Comparison of ENCODE assay signal across 8 mouse cellular contexts in genomic region chr11:59633037-59633436, GRCm38 (mm10). TPM values are rescaled to one million over a fixed set of nuclear protein-coding genes. Genes with fewer than 3 reads are reported as not detected.
DNase-seq lines count a peak whose midpoint lies in the region; TF ChIP-seq lines count a peak whose summit lies in the region.

No protein-coding gene starts in this region.

- WGBS in cerebellum, adult 2 months = 23% methylated on average over 5 of the region's 5 CpGs

- no peak overlapping the region for H3K9ac ChIP-seq in MEL (ENCODE audit: control insufficient read depth, low read depth, low read length, poor library complexity, severe bottlenecking)

- intact Hi-C loops in gastrocnemius, postnatal 36 days (cut with DNase I) = loop anchor here (2.0 kb wide), 1 partner anchor 100 kb away; no protein-coding TSS in a partner anchor
- intact Hi-C loops in left cerebral cortex, postnatal 14 days (cut with DNase I) = no loop called here

- DNase-seq in kidney, adult 9 months = peak; percentile 59
- DNase-seq in kidney, adult 11 months = no peak
- DNase-seq in MEL (ENCODE audit: low read depth, low spot score) = peak; percentile 87
- peak; percentile 30 to 53 for DNase-seq in cerebellum, adult 2 months
- peak; percentile 43 to 57 for DNase-seq in gastrocnemius, postnatal 36 days
- DNase-seq in left cerebral cortex, postnatal 14 days (ENCODE audit: low spot score in 2 of 2) = peak; percentile 45 to 67
- peak; percentile 42 to 67 for DNase-seq in natural killer cell, adult 2 months (ENCODE audit: low spot score in 2 of 2)
- DNase-seq in thymus, postnatal 25 days = peak; percentile 61

- TF ChIP-seq RAD21 in MEL (IDR thresholded peaks at IDR 0.05; ENCODE audit: low read depth, low read length) = peak; percentile 71

- TF ChIP-seq EP300 in MEL (IDR thresholded peaks at IDR 0.05; ENCODE audit: low read depth in 1 of 2, low read length in 2 of 2) = no peak

- TF ChIP-seq POLR2A in MEL (IDR thresholded peaks at IDR 0.05; ENCODE audit: control insufficient read depth in 1 of 2, insufficient read depth in 1 of 2, low read depth in 1 of 2, low read length in 2 of 2, poor library complexity in 1 of 2) = peak in 1 of 2 experiments; percentile 28; a peak in 1 of 4 replicates
- no peak for TF ChIP-seq POLR2A in cerebellum, adult 2 months (IDR thresholded peaks at IDR 0.05; ENCODE audit: borderline replicate concordance, insufficient read depth, low read length)

- no peaks in the 10 kb centered on the region for H3K79me2 ChIP-seq in MEL (ENCODE audit: control insufficient read depth, insufficient read depth, low read length, poor library complexity)

- H3K36me3 ChIP-seq in MEL (ENCODE audit: control insufficient read depth in 1 of 2, insufficient read depth in 2 of 2, low read length in 2 of 2) = peaks cover 0 to 19% of the 10 kb centered on the region in 2 experiments; a peak in 2 of 4 replicates

- peaks cover 0 to 3% of the 10 kb centered on the region in 2 experiments; a peak in 2 of 4 replicates for H3K27me3 ChIP-seq in MEL (ENCODE audit: control insufficient read depth in 1 of 2, insufficient read depth in 2 of 2, low read length in 2 of 2)
- H3K27me3 ChIP-seq in cerebellum, adult 2 months (ENCODE audit: control insufficient read depth, insufficient read depth, low read length) = no peaks in the 10 kb centered on the region

- H3K4me1 ChIP-seq in MEL (ENCODE audit: control insufficient read depth in 1 of 2, insufficient read depth in 2 of 2, low read length in 2 of 2) = peaks cover 8 to 24% of the 10 kb centered on the region in 2 experiments
- H3K4me1 ChIP-seq in cerebellum, adult 2 months (ENCODE audit: control insufficient read depth, insufficient read depth, low read length) = peaks cover 7% of the 10 kb centered on the region

- no peaks in the 10 kb centered on the region for H3K9me3 ChIP-seq in MEL (replicated peaks; ENCODE audit: insufficient read depth, low read length)

- H3K27ac ChIP-seq in MEL (ENCODE audit: control insufficient read depth, low read depth, low read length) = no peak overlapping the region
- no peak overlapping the region for H3K27ac ChIP-seq in cerebellum, adult 2 months (ENCODE audit: insufficient read depth, low read length)

- peak in 2 of 3 experiments; percentile 93 to 99 for TF ChIP-seq CTCF in MEL (IDR thresholded peaks at IDR 0.05 in 2 of 3, conservative IDR thresholded peaks at IDR 0.05 in 1 of 3; ENCODE audit: control insufficient read depth in 1 of 3, insufficient read depth in 1 of 3, low read depth in 2 of 3, low read length in 3 of 3, poor library complexity in 1 of 3, severe bottlenecking in 1 of 3)
- peak; percentile 75; the same call in 1 of the 2 replicates for TF ChIP-seq CTCF in cerebellum, adult 2 months (IDR thresholded peaks at IDR 0.05; ENCODE audit: borderline replicate concordance, insufficient read depth, low read depth, low read length)

- H3K4me3 ChIP-seq in MEL (ENCODE audit: control insufficient read depth in 1 of 2, insufficient read depth in 1 of 2, low read depth in 2 of 2, low read length in 2 of 2) = peak overlapping the region; percentile 28 to 58
- no peak overlapping the region for H3K4me3 ChIP-seq in cerebellum, adult 2 months (replicated peaks; ENCODE audit: insufficient read depth, low read depth, low read length)

TF ChIP-seq in MEL, 35 proteins besides CTCF, POLR2A, EP300 and RAD21:
- TF ChIP-seq ELF1 (IDR thresholded peaks at IDR 0.05; ENCODE audit: low read depth, low read length) (no peak), MYC (IDR thresholded peaks at IDR 0.05; ENCODE audit: low read depth, low read length) (0 out of 2 replicates have a peak, but pooled peaks have one; percentile 56), ZC3H11A (IDR thresholded peaks at IDR 0.05; ENCODE audit: low read depth, low read length) (peak; percentile 75), MAFK (IDR thresholded peaks at IDR 0.05; ENCODE audit: borderline replicate concordance, low read depth, low read length) (no peak), ETS1 (IDR thresholded peaks at IDR 0.05; ENCODE audit: low read depth, low read length) (no peak), USF2 (IDR thresholded peaks at IDR 0.05; ENCODE audit: borderline replicate concordance in 1 of 2, insufficient read depth in 1 of 2, low read depth in 1 of 2, low read length in 2 of 2) (no peak), ZNF384 (IDR thresholded peaks at IDR 0.05; ENCODE audit: low read depth, low read length) (no peak), E2F4 (IDR thresholded peaks at IDR 0.05; ENCODE audit: borderline replicate concordance, low read depth, low read length) (no peak), BHLHE40 (IDR thresholded peaks at IDR 0.05; ENCODE audit: borderline replicate concordance, low read depth, low read length) (no peak), HCFC1 (IDR thresholded peaks at IDR 0.05; ENCODE audit: low read depth, low read length) (peak; percentile 63), KAT2A (conservative IDR thresholded peaks at IDR 0.05; ENCODE audit: low read depth, low read length) (no peak), POLR2AphosphoS5 (IDR thresholded peaks at IDR 0.05; ENCODE audit: borderline replicate concordance, low read depth, low read length) (no peak), JUND (IDR thresholded peaks at IDR 0.05; ENCODE audit: low read depth, low read length) (no peak), TCF12 (IDR thresholded peaks at IDR 0.05; ENCODE audit: low read depth, low read length) (0 out of 2 replicates have a peak, but pooled peaks have one; percentile 14), NRF1 (IDR thresholded peaks at IDR 0.05; ENCODE audit: insufficient read depth, low read depth, low read length, poor library complexity, severe bottlenecking) (no peak), MAZ (IDR thresholded peaks at IDR 0.05; ENCODE audit: low read depth, low read length) (peak; percentile 53; the same call in 1 of the 2 replicates), USF1 (IDR thresholded peaks at IDR 0.05; ENCODE audit: low read depth, low read length) (no peak), NELFE (IDR thresholded peaks at IDR 0.05; ENCODE audit: low read depth, low read length) (peak; percentile 21; the same call in 1 of the 2 replicates), GABPA (IDR thresholded peaks at IDR 0.05; ENCODE audit: low read depth, low read length) (no peak), MXI1 (IDR thresholded peaks at IDR 0.05; ENCODE audit: low read depth, low read length) (0 out of 2 replicates have a peak, but pooled peaks have one; percentile 51), RCOR1 (IDR thresholded peaks at IDR 0.05; ENCODE audit: low read depth, low read length) (no peak), UBTF (IDR thresholded peaks at IDR 0.05; ENCODE audit: borderline replicate concordance, insufficient read depth, low read depth, low read length) (no peak), TAL1 (IDR thresholded peaks at IDR 0.05; ENCODE audit: low read length) (no peak), CHD1 (IDR thresholded peaks at IDR 0.05; ENCODE audit: low read depth, low read length) (no peak), MEF2A (IDR thresholded peaks at IDR 0.05; ENCODE audit: extremely low read depth, insufficient replicate concordance, low read depth, low read length, poor library complexity, severe bottlenecking) (no peak), CHD2 (IDR thresholded peaks at IDR 0.05; ENCODE audit: low read length) (no peak), POLR2AphosphoS2 (IDR thresholded peaks at IDR 0.05; ENCODE audit: low read length) (no peak), SMC3 (IDR thresholded peaks at IDR 0.05; ENCODE audit: low read depth, low read length) (peak; percentile 91), TBP (IDR thresholded peaks at IDR 0.05; ENCODE audit: low read depth, low read length) (0 out of 2 replicates have a peak, but pooled peaks have one; percentile 31), MYB (IDR thresholded peaks at IDR 0.05; ENCODE audit: low read depth, low read length) (no peak), SIN3A (IDR thresholded peaks at IDR 0.05; ENCODE audit: low read length) (no peak; the same call in 1 of the 2 replicates), GATA1 (IDR thresholded peaks at IDR 0.05; ENCODE audit: low read depth, low read length) (no peak), MAX (IDR thresholded peaks at IDR 0.05; ENCODE audit: low read length) (no peak), ZMIZ1 (IDR thresholded peaks at IDR 0.05; ENCODE audit: low read depth, low read length) (no peak), ZKSCAN1 (IDR thresholded peaks at IDR 0.05; ENCODE audit: low read depth, low read length) (no peak)

RNA-seq across cellular contexts. Expression of gene Mprip, which starts 28.1 kb away (rescaled TPM):
- total RNA-seq in MEL (2012; rRNA removed) = 131 and 142 TPM in 2 replicates
- 100 to 1,000 TPM; 103 to 174 TPM for polyA plus RNA-seq in MEL (2012; ENCODE audit: insufficient read depth in 1 of 2, insufficient read length in 2 of 2, low read depth in 1 of 2, low replicate concordance in 2 of 2, missing spikeins in 1 of 2)
- 158 and 160 TPM in 2 replicates for polyA plus RNA-seq in cerebellum, adult 2 months (2012; rRNA removed)
- total RNA-seq in gastrocnemius, postnatal 36 days (2021) = 10 to 100 TPM; 65.7 to 76.2 TPM
- 100 to 1,000 TPM; 249 to 264 TPM for total RNA-seq in left cerebral cortex, postnatal 14 days (2021)

RNA-seq across cellular contexts. Expression of gene Olfr223, which starts 39.9 kb away (rescaled TPM):
- total RNA-seq in MEL (2012; rRNA removed) = not detected in 2 replicates
- not detected for polyA plus RNA-seq in MEL (2012; ENCODE audit: insufficient read depth in 1 of 2, insufficient read length in 2 of 2, low read depth in 1 of 2, low replicate concordance in 2 of 2, missing spikeins in 1 of 2)
- polyA plus RNA-seq in cerebellum, adult 2 months (2012; rRNA removed) = not detected in 2 replicates
- total RNA-seq in gastrocnemius, postnatal 36 days (2021) = not detected
- not detected for total RNA-seq in left cerebral cortex, postnatal 14 days (2021)

RNA-seq across cellular contexts. Expression of gene Olfr222, which starts 57.0 kb away (rescaled TPM):
- total RNA-seq in MEL (2012; rRNA removed) = not detected in 2 replicates
- polyA plus RNA-seq in MEL (2012; ENCODE audit: insufficient read depth in 1 of 2, insufficient read length in 2 of 2, low read depth in 1 of 2, low replicate concordance in 2 of 2, missing spikeins in 1 of 2) = not detected
- not detected in 2 replicates for polyA plus RNA-seq in cerebellum, adult 2 months (2012; rRNA removed)
- not detected for total RNA-seq in gastrocnemius, postnatal 36 days (2021)
- not detected for total RNA-seq in left cerebral cortex, postnatal 14 days (2021)
